Mouse (Mus musculus) spleen, postnatal 36 days (tissue): ENCODE results near the gene Gulp1.

Experiments
- DNase-seq, 2 experiments: peaks; one replicate each; pipeline ENCODE4 v3.0.0; 2022; ENCODE audit warnings: low spot score in 2 of 2, mixed read lengths in 1 of 2

Gulp1 gene

GRCm38 (mm10) chr1:44720785-44721410 lies 169.6 kb downstream of the Gulp1 start:
- DNase-seq: no peak

GRCm38 (mm10) chr1:44741256-44741655 lies 189.9 kb downstream of the Gulp1 start:
- no peak for DNase-seq

- DNase-seq: no peak
Measured at GRCm38 (mm10) chr1:44745711-44746110, 194.4 kb downstream of the Gulp1 start.

GRCm38 (mm10) chr1:44750731-44751730 lies 199.7 kb downstream of the Gulp1 start:
- DNase-seq: no peak

- no peak for DNase-seq
Measured at GRCm38 (mm10) chr1:44778251-44778650, 226.9 kb downstream of the Gulp1 start.

- DNase-seq: no peak
Measured at GRCm38 (mm10) chr1:44803594-44804372, 252.5 kb downstream of the Gulp1 start.

- no peak for DNase-seq
Measured at GRCm38 (mm10) chr1:44806368-44806767, 255.1 kb downstream of the Gulp1 start.

GRCm38 (mm10) chr1:44810336-44810735 lies 259.0 kb downstream of the Gulp1 start:
- no peak for DNase-seq

GRCm38 (mm10) chr1:44833934-44834333 lies 282.6 kb downstream of the Gulp1 start:
- DNase-seq: no peak
